Mouse (Mus musculus): ENCODE results near the gene Tjp2.

DNA sequence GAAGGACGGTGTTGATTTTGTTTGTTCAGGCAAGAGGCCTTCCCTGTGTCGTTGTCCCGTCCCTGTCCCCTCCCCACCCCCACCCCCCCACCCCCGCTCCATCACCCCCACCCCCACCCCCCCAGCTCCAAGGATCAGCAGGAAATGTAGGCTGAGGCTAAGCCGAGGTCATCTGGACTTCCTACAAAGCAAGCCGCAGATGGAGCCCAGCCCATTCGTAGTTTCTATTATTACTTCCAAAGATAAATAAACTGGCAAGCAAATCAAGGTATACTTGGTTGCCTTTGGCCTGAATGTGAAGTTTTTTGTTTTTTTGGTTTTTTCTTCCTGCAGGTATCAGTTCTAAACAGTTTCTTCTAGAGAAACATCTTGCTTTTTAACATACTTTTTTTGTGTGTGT lies 29.6 kb downstream of the Tjp2 start:
- TF ChIP-seq POLR2A (IDR thresholded peaks at IDR 0.05; ENCODE audit: control insufficient read depth, extremely low read depth, insufficient read depth, low read length, poor library complexity) (no peak), CTCF (IDR thresholded peaks at IDR 0.05; ENCODE audit: borderline replicate concordance, control insufficient read depth, extremely low read depth, insufficient read depth, low read length, poor library complexity) (no peak)

All from thymus, adult 2 months (tissue).